Mouse (Mus musculus) T-cell, adult 2 months (primary cell): ENCODE data around the gene Togaram2.

ENCODE experiments used
- DNase-seq: peaks from one replicate; pipeline ENCODE4 v3.0.0; 2022; ENCODE audit warnings: low spot score

Togaram2 gene

GRCm38 (mm10) chr17:71682379-71682778, 9.3 kb downstream of the Togaram2 start:
- no peak for DNase-seq

GRCm38 (mm10) chr17:71683281-71683680, 10.2 kb downstream of the Togaram2 start:
- DNase-seq: no peak

- DNase-seq: no peak
Measured at GRCm38 (mm10) chr17:71684103-71684608, 11.1 kb downstream of the Togaram2 start.

- no peak for DNase-seq
Measured at GRCm38 (mm10) chr17:71687436-71687835, 14.4 kb downstream of the Togaram2 start.

DNA sequence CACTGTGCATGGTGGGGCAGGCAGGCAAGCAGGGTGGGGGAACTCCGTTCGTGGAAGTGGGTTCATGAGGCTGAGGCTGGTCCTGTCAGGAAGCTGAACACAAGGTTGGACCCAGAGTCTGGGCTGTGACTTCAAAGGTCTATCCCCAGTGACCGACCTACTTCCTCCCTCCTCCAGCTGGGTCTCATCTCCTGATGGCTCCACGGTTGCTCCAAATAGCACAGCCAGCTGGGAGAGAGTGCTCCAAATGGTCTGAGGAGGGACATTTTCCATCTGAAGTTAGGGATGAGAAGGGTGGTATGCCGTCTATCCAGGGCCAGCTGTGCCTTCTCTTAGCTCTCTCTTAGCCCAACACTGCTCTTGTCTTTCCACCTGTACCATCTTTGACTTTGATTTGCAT, 16.8 kb downstream of the Togaram2 start:
- no peak for DNase-seq

GRCm38 (mm10) chr17:71691361-71691875, 18.4 kb downstream of the Togaram2 start:
- no peak for DNase-seq

DNA sequence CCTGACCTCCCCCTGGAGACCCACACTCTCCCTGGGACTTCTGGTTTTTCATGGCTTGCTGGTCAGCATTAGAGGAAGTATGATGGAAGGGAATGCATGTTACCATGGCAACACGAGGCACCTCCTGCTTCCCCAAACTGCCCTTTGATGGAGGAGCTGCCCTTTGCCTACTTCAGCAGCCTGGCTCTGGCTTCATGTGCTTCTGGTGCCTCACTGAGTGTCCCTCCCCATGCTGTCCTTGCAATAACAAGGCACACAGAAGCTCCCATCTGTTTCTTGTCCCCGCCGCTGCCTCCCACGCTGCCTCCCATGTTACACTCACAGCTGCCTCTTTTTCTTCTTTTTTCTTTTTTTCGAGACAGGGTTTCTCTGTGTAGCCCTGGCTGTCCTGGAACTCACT, 20.3 kb downstream of the Togaram2 start:
- no peak for DNase-seq

GRCm38 (mm10) chr17:71693780-71694179, 20.7 kb downstream of the Togaram2 start:
- DNase-seq: no peak

- no peak for DNase-seq
Measured at GRCm38 (mm10) chr17:71695151-71695550, 22.1 kb downstream of the Togaram2 start.

DNA sequence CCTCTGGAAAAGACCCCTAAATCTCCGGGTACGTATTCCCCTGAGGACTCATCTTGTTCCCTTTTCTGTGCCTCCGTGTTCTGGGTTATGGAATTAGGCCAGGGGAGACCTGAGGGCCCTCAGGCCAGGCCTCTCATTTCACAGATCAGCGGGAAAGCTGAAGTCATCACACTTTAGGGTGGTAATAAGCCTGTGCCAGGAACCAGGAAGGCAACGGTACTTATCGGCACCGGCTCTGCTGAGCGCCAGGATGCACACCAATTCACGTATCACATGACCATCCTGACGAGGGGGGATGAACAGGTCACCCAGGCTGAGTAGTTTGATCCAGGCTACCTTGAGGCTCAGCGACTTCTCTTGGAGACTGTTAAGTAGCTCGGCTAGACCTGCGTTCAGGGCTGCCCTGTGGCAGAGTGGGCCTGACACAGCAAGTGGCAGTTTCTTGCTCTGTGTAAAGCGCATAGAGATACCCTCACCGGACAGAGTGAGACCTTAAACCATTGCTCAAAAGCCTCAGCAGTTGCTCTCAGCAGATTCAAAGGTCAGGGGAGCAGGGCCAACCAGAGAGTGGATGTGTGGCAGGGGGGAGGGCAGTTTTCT, 22.8 kb downstream of the Togaram2 start:
- no peak for DNase-seq

- DNase-seq: no peak
Measured at GRCm38 (mm10) chr17:71696396-71696795, 23.3 kb downstream of the Togaram2 start.

- DNase-seq: no peak
Measured at GRCm38 (mm10) chr17:71697896-71698618, 25.0 kb downstream of the Togaram2 start.

DNA sequence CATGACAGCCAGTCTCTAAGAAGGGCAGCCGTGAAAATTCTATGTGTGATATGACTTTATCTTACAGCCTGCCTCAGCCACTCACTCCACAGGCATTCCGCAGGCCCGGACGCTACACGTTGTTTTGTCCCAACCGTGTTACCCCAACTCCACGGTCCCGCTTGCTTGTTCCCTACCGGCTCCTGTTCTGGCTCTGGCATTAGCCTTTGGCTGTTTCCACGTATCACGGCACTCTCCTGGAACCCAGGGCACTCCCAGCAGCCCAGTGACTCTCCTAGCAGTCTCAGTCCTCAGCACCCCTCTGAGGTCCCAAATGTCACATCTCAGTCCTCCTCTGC, 25.5 kb downstream of the Togaram2 start:
- no peak for DNase-seq

GRCm38 (mm10) chr17:71705113-71705512, 32.1 kb downstream of the Togaram2 start:
- no peak for DNase-seq

DNA sequence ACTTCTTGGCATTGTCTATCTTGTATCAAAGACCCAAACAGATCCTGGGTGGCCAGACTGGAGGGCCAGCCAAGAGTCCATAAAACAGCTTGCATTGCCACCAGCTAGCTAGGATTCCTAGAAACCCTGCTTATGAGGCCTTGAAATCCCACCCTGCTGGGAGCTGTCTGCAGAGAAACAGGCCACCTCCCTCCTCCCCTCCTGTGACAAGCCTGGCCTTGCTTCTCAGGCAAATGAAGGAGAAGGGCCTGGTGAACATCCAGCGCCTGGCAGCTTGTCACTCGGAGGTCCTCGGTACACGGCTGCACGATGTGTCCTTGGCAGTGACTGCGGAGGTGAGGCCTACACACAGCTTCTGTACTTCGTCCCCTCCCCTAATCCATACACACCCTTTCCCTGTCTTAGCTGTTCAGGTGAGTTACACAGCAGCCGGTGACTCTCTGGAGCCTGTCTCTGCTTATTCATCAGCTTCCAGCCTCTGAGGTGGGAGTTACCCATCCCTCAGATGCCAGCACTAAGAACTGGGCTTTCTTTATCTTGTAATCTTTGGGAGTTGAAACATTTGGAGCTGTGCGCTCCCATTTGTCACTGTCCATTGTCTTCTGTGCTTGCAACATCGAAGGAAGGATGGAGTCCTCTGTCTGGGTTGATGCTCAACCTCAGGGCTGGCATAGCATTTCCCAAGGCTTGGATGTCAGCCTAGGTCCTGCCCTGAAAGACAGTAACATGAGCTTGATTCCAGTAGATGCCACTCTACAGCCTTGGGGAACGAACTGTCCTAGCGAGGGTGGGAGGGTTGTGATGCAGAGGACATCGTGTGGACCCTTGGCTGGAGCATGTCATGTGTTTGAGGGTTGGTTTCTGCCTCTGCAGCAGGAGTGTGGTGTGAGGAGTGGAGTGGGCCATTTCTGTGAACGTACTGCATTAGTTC, 32.8 kb downstream of the Togaram2 start:
- DNase-seq: no peak

DNA sequence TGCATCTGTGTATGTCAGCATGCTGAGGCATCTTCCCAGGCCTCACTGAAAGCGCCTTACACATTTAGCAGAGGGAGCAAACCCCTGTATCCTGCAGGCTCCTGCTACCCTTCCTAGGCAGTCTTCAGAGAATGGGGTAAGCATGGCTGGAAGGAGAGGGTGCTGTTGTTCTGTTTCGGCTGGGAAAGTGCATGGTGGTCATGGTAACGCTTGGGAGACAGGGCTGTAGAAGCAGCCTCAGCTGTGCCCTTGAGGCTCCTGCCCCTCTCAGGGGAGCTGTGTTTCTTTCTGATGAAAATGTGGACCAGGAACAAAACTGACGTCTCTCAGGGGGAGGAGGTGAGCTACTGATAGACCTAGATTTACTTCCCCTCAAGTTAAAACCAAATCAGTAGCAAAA, 34.7 kb downstream of the Togaram2 start:
- no peak for DNase-seq

DNA sequence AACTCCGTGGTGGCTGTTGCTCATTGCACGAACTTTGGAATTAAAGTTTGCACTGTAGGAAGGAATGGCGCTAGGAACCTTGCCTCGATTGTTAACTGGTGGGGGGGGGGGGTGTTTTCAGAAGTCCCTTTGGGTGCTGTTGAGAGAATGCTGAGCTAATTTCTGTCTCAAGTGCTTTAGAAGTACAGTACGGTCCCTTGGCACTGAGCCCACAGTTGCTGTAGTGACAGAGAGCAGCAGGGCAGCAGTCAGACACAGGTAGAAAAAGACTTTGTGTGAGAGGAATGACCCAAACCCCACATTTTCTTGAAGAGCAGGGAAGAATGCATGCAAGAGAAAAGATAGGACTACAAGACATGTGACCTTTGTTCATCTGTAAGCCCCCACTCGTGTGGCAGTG, 39.2 kb downstream of the Togaram2 start:
- DNase-seq: no peak

GRCm38 (mm10) chr17:71715034-71715433, 42.0 kb downstream of the Togaram2 start:
- no peak for DNase-seq

DNA sequence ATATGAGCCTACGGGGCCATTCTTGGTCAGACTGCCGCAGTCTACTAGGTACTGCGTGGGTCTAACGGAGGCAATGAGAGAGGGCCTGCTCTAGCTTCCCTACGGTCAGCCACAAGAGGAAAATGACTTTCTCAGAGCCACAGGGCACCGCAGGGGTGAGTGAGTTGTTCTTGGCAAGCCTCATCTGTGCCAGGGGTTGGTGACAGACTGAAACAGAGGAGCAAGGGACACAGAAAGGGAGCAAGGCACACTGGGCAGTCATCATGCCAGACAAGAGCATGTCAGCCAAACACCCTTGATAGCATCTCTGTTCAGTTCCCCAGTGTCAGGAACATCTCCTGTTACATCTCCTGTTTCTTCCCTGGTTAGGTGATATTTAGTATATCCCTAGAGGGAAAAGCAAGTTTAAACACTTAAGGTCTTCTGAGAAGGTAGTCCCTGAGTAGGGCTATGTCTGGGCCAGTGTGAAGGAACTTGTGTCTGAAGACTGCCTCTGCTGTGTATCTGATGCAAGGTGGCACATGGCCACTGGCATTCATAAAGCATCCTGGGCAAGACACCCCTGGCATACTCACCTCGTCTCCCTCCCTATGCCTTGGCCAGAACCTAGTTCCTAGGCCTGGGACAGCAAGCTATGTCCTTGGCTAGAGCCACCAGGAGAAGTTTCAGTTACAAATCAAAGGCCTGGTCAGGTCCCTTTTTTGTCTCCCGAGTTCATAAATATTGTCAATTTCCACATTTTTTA, 45.0 kb downstream of the Togaram2 start:
- no peak for DNase-seq

DNA sequence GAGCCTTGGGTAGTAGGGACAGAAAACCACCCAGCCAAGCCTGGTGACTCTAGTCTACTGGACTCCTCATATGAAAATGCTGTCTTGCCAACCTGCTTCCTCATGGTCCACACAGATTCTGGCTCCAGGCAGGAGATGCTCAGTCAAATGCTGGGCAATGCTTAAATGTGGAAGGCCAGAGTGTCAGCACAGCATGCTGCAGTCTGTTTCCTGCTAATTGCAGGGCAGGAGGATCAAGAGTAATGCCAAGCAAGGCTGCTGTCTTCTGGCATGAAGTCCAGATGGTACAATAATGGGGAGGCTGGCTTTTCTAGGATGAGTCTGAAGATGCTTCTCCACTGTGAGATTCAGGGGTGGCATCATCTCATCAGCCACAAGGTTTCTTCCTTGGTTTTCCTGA, 47.4 kb downstream of the Togaram2 start:
- DNase-seq: no peak

GRCm38 (mm10) chr17:71721019-71721418, 48.0 kb downstream of the Togaram2 start:
- no peak for DNase-seq

- no peak for DNase-seq
Measured at GRCm38 (mm10) chr17:71730655-71731054, 57.6 kb downstream of the Togaram2 start.
